Mouse (Mus musculus): ENCODE data around the gene Gm38655. TPM values are rescaled to one million over a fixed set of nuclear protein-coding genes. Genes with fewer than 3 reads are reported as not detected.

Gm38655 gene
- polyA plus RNA-seq (2012): 0.06 TPM in 1 of 2 replicates, not detected in the other

DNA sequence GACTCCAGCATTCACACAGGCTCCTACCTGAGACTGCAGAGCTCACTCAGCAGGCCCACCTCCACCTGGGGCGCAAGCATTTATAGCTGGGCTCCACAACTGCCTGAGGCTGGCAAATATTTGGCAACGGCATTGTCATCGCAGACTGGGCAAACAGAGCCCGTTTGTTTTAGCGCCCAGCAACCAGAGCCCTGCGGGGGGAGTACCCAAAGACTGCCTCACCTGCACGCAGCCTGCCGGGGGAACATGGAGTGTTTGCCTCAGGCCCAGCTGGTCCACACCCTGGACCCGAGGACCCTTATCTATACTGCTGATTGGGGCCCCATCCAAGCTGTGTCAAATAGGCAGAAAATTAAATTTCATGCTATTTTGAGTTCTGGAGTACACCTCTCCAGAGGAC is at the start of gene Gm38655:
Gene Gm38655, minus strand, starts transcription at position 61 of the 400 bp plus-strand sequence.
- no peak for TF ChIP-seq GATA1 (IDR thresholded peaks at IDR 0.05; ENCODE audit: low read length)

DNA sequence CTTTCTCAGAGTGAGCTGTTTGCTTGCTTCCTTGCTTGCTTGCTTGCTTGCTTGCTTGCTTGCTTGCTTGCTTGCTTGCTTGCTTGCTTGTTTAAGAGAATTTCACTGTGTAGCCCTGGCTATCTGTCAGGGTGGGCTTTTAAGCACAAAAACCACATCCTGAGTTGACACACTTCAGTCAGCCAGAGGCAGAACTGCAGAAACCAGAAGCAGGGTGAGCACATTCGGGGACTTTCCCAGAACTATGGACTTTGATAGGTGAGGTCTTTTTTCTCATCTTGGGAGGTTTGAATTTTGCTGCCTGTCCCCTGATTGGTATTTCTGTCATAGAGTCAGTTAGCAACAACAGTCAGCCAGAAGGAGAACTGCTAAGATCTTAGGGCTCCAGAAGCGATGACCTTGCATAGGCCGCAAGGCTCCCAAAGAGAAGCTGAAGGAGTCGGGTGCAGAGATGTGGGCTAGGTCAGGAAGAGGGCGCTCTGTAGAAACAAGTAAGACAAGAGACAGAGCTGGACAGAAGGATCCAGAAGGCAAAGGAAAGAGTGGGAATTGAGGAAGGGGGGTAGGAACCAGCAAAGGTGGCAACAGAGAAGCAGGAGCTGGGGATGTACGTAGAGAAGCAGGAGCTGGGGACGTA is 49.4 kb upstream of the Gm38655 start:
- TF ChIP-seq GATA1 (IDR thresholded peaks at IDR 0.05; ENCODE audit: low read length): no peak

DNA sequence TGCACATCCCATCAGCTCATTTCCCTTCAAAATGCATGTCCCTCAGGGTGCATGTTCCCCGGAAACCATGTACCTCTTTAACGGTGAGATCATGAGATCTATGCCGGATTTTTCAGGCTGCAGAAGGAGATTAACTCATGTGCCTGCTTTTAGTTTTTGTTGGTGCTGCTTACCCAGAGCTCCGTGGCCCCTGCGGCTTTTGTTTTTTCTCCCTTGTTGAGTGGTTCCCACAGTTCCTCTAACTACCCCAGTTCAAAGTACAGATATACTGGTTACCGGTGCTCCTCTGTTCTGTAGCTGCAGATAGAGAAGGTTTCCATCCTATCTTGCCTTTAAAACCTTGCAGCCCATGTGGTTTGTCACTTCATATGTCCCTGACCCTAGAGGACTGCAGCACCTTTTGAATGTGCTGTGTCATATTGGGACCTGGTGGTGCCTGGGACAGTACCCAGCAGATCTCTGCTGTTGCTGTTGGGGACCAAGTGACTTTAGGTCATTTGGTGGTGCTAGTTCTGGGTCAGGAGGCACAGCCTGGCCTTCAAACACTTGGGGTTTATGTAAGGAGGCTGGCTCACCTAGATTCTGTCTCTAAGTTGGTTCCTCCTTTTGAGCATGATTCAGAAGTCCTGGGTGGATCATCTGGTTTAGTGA is 47.8 kb upstream of the Gm38655 start:
- no peak for TF ChIP-seq GATA1 (IDR thresholded peaks at IDR 0.05; ENCODE audit: low read length)

DNA sequence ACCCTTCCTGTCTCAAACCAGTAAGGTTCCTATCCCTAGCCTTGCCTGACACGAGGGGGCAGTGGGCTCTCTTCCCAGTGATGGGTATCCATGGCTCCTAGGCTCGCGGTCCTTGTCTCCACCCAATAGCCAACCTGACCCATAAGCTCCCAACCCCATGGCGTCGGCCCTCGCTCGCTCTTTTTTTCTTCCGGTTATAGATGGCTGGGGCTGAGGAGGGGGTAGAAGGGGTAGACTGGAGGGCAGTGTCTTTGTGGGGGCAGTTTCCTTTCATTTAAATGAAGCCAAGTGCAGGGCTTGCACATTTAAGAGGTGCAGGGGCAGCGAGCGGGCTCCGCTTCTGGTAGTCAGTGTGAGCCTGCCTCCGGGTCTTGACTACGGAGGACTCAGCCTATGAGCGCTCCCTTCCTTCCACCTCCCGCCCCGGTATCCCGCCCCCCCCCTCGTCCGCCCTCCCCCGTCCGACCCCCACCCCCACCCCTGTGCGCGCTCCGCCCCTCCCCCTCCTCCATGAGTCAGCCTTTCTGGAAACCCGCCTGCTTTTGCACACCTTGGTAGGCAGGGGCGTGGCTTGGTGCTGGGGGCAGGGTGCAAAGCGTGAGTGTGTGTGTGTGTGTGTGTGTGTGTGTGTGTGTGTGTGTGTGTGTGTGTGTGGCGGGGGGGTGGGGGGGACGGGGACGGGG is 46.7 kb upstream of the Gm38655 start:
- TF ChIP-seq GATA1 (IDR thresholded peaks at IDR 0.05; ENCODE audit: low read length): no peak

DNA sequence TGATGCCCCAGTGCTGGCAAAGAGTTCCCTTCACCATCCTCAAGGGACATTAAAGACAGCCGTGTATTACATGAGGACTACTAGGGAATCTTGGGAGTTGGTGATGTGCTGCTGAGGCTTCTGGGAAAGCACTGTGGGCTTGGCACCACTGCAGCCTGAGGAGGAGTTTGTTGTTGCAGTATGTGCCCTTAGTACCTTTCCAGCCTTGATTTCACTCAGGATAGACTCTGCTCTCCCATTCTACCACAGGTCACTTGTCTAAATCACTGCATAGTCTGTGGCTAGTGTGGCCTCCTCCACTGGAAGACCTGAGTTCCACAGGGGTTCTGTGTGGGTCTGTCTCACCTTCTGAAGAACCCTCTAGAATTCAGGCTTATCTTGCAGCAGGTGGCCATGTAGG is 45.5 kb upstream of the Gm38655 start:
- TF ChIP-seq GATA1 (IDR thresholded peaks at IDR 0.05; ENCODE audit: low read length): no peak

DNA sequence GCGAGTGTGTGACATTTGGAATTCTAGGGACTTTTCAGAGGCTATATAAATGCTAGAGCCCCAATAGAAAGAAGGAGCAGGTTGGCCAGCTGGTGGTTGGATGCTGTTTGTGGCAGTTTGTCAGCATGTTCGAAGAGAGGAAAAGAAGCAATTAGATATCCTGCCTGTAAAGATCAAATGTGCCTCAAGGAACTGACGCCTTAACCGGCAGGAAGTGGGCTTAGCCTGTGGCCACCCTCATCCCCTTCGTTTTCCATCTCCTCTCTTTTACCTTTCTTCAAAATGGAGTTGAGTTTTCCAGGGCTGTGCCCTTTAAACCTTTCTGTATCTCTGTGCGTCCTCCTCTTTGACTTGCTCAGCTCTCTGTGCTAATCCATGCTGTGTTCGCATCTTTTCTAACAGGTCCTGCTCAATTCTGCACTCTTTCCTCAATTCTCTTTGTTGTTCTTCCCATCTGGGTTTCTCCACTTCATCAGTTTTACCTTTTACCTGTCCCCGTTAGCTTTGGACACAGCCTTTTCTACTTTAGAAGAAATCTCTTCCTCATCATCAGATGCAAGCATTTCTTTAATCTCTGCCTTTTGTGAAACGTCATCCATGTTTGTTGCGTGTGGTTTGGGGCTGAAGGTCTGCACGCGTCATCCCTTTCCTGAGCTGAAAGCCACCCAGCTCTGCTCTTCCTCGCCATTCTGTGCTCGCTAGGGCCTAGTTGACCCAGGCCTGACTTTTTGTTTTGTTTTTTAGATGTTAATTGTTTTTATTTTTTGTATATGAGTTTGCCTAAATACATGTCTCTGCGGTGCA is 44.4 kb upstream of the Gm38655 start:
- TF ChIP-seq GATA1 (IDR thresholded peaks at IDR 0.05; ENCODE audit: low read length): no peak

DNA sequence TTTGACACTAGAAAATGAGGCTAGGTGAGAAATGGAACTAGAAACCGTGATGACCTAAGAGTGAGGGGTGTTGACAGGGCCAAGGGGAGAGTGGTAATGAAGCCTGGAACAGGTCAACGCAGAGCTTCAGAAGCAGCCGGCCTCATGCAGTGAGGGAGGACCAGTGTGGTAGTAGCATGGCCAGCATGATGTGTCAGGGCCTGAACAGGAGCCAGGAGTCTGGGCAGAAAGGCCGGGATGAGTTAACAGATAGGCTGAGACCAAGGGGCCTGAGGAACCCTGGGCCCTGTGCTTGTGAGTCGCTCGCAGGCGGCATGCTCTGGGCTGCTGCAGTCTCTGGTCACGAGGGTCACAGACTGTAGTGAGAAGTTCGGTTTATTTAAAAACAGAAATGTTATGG is 43.7 kb upstream of the Gm38655 start:
- no peak for TF ChIP-seq GATA1 (IDR thresholded peaks at IDR 0.05; ENCODE audit: low read length)

DNA sequence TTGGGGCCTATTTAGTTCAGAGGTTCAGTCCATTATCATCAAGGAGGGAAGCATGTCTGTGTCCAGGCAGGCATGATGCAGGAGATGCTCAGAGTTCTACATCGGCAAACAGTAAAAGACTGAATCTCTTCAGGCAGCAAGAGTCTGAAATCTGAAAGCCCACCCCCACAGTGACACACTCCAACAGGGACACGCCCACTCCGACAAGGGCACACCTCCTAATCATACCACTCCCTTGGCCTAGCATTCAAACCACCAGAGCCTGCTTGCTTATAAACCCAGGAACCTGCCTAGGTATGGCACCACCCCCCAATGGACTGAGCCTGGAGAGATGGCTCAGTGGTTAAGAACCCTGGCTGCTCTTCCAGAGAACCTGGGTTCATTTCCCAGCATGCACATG is 40.2 kb upstream of the Gm38655 start:
- no peak for TF ChIP-seq GATA1 (IDR thresholded peaks at IDR 0.05; ENCODE audit: low read length)

DNA sequence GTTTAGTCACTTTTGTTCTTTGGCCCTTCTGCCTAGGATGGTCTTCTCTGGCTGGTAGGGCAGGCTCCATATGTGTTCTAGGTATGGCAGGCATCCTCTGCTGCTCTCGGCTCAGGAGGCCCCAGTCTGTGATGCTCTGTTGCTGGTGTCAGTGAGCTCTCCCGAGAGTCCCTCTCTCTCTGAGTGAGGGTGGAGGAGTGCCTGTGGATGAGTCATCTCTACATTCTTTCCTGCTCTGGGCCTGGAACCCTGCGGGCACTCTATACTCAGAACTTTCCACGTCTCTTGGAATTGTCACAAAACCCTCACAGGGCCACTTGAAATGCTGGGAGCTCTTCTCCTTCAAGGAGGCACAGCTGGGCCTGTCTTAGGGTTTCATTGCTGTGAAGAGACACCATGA is 36.4 kb upstream of the Gm38655 start:
- TF ChIP-seq GATA1 (IDR thresholded peaks at IDR 0.05; ENCODE audit: low read length): no peak

DNA sequence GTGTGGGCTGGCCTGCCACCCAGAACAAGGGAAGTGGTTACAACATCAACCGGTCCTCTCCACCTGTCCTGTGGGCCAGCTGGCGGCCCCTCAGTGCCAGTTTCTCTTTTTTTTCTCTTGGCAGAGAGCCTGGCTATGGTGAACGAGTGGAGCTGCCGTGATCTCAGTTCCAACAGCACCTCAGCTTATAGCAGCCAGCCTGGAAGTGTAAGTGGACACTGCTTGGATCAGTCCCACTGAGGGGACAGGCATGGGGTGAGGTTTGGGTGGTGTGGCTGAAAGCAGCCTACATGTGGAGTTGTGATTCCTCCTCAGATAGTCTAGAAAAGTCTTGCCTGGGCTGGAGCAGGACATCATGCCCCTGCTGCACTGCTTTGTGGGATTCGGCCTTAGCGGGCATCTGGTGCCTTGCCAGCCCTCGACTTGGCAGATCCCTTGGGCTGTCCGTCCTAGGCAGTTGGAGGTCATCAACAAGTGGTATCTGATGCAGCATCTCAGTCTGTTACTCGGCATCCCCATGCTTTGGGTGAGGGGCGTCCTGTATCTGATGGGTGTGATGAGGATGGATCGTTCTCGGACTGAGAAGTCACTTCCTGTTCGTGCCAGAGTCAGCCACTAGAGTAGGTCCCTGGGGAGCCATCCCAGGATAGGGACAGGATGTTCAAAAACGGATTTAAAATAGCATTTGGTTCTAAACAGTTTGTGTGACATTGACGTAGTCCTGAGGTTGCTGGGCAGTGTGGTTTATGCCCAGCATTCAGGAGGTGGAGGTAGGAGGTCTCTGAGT is 35.6 kb upstream of the Gm38655 start:
- TF ChIP-seq GATA1 (IDR thresholded peaks at IDR 0.05; ENCODE audit: low read length): no peak

DNA sequence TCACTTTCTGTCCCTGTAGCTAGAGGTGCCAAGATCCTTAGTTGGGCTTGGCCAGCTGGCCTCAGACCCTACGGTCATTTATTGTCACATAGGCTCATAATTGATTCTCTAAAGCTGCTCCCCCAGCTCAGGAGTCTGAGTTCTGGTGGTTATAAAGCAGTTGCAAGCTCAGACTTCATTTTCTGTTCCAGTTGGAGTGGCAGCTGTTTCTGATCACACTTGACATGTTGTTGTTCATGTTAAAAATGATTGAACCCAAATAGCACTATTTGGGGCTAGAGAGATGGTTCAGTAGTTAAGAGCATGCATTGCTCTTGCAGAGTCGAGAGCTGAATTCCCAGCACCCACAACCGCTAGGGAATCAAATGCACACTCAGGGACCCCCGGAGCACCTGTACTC is 34.7 kb upstream of the Gm38655 start:
- no peak for TF ChIP-seq GATA1 (IDR thresholded peaks at IDR 0.05; ENCODE audit: low read length)

DNA sequence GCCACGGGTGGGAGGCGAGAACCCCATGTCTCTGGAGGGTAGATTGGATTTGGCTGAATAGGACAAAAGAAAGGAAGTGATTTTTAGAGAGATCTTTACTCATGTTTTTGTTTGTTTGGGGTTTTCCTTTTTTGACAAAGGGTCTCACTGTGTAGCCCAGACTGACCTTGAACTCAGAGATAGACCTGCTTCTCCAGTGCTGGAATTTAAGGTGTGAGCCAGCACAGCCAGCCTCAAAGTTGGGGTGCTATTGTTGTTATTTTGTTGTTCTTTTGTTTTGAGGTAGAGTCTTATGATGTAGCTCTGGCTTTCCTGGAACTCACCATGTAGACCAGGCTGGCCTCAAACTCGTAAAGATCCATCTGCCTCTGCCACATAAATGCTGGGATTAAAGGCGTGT is 27.1 kb upstream of the Gm38655 start:
- no peak for TF ChIP-seq GATA1 (IDR thresholded peaks at IDR 0.05; ENCODE audit: low read length)

DNA sequence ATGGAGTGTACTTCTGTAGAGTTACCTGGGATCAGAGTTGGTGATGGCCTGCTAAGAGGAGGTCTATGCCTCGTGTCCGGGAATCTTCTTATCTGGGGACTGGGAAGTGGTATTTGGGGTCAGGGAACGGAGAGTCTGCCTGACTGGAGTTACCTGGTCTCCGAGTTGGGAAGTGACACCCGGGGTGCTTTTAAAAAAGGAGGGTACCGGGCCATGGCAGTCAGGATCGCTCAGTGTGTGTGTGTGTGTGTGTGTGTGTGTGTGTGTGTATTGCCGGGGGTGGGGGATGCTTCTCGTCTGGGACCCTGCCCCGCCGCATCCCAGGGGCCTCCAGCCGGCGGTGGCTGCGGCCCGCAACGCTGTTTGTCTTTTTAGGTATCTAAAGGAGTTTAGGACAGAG is 13.8 kb upstream of the Gm38655 start:
- TF ChIP-seq GATA1 (IDR thresholded peaks at IDR 0.05; ENCODE audit: low read length): no peak

DNA sequence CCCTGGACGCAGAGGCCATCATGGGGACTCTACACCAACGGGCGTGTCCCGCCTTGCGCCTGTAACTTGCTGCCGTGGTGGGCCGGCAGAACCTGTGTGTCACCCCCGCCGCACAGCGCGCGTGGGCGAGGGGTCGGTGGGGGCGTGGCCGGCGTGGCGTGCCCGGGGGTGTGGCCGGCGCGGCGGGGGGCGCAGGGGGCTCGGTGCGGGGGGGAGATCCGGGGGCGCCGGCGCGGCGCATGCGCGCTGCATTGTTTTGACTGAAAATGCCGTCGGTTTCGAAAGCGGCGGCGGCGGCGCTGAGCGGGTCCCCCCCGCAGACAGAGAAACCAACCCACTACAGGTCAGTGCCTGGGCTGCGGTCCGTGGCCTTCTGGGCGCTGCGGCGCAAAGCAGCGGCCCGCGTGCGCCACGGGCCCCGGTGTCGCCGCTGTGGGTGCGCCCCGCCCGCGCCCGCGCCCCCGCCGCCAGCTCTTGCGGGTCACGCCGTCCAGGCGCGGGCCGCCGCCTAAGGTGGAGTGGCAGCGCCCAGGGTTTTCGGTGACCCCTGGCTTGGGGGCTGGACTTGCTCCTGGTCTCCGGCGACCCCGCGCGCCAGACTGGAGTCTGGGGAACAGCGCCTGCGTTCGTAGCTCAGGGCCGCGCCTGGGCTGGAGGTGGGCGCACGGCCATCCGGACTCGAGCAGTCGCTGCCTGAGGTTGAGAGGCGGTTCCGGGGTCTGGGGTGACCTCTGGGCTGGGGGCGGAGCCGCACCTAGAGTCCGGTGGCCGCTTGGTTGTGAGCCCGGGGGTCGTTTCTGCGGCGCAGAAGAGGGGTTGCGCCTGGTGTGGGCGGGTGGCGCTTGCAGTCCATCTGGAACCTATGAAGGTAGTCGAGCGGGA is 13.1 kb upstream of the Gm38655 start, which contains the start of gene Unkl:
Gene Unkl, plus strand, starts transcription at position 248 of the 882 bp plus-strand sequence.
- no peak for TF ChIP-seq GATA1 (IDR thresholded peaks at IDR 0.05; ENCODE audit: low read length)
